Mouse (Mus musculus): ENCODE data around the gene Gm45140.

DNA sequence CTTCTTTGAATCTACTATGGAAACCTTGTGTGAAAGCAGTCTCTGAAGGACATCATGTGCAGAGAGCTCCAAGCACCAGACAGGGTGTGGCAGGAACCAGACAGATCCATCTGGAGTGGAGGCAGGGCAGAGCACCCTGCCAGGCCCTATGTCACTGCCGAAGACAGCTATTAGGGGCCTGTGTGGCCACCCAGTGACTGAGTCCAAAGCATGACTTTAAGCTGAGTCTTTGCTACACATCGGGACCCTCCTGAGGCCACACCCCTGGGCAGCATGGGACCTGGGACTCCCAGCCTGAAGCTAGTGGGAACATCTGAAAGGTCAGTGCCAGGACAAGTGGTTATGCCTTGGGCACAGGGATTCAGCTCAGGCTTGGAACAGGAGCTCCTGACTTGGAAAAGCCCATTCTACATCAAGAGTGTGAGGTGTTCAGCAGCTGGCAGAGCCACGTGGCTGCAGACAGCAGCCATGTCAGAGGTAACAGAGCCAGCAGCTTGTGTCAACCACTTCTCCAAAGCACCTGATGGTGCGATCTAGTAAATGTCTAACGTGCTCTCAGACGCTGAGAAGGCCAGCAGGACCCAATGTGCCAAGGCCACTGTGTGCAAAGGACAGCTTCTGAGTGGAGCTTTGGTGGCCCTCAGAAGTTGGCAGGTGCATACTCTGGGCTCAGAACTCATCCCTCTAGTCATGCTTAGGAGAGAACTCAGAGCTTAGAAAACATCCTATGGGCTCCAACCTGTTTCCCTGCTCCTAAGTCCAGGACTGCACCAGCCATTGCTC, 48.3 kb downstream of the Gm45140 start:
- TF ChIP-seq CTCF (IDR thresholded peaks at IDR 0.05) (no peak), EP300 (IDR thresholded peaks at IDR 0.05) (no peak)
